Mouse (Mus musculus) cerebellum, postnatal 25 days (tissue): Measurements from ENCODE around the gene Cnn1.
A peak's percentile ranks its signal among the peaks of the same experiment; 100 is the strongest.
"Not testable (repeated sequence)": the region's sequence is repeated elsewhere in the genome, so short reads cannot be mapped to it uniquely, and the experiment has no call there.

Experiments used
- DNase-seq, 2 experiments: peaks; one replicate each; pipeline ENCODE4 v3.0.0; 2021; ENCODE audit warnings: mixed read lengths in 2 of 2

The Cnn1 gene

GRCm38 (mm10) chr9:22098993-22099696, at the start of gene Cnn1:
Gene Cnn1, plus strand, starts transcription at chr9:22099216.
- DNase-seq: no peak

DNA sequence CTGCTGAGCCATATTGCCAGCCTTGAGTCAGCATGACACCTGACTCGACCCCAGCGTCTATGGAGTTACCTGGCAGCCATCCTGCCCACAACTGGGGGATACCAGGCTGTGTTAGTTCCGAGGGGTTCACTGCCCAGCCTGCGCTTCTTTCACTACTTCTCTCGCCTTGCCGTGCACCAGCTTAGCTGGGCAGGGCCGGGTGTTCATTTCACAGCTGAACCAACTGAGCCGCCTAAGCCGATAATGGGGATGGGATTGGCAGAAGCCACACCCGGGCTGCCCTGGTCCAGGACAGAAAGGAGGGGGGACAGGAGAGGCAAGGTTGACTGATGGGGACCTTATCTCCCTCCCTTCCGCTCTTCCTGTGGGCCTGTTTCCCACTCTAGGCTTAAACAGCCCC, 49.7 kb upstream of the Cnn1 start:
- peak; percentile 53 to 56 for DNase-seq

- DNase-seq: peak; percentile 52 to 62
These were observed 49.2 kb upstream of the Cnn1 start for GRCm38 (mm10) chr9:22049721-22050270.

DNA sequence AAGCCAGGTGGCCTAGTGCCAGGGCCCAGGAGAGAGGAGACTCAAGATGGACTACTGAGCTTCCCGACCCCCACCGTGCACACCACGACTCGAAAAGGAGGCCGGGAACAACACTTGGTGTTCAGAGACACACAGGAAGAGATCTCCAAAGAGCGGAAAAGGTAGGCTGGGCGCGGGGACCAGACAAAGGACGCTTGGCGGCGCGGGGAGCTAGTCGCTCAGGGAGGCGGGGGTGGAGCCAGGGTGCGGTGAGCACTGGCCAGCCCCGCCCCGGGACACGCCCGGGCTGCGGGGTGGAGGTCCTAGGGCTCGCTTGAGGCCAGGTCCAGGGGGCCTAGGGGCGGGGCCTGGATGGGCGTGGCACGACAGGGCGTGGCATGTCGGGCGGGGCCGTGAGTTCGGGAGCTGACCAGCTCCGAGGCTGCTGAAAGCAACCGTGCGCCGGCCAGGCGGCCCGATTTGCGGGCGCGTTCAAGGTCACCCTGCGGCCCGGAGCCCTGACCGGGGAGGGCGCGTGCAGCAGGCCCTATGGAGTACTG, 48.6 kb upstream of the Cnn1 start:
- peak; percentile 87 to 92 for DNase-seq

- peak; percentile 71 to 79 for DNase-seq
These were observed 47.7 kb upstream of the Cnn1 start for GRCm38 (mm10) chr9:22051161-22051957.

- peak; percentile 94 to 96 for DNase-seq
These were observed 47.1 kb upstream of the Cnn1 start, which contains the start of gene Elavl3 for GRCm38 (mm10) chr9:22051958-22052254. Gene Elavl3, minus strand, starts transcription at chr9:22052023.

DNA sequence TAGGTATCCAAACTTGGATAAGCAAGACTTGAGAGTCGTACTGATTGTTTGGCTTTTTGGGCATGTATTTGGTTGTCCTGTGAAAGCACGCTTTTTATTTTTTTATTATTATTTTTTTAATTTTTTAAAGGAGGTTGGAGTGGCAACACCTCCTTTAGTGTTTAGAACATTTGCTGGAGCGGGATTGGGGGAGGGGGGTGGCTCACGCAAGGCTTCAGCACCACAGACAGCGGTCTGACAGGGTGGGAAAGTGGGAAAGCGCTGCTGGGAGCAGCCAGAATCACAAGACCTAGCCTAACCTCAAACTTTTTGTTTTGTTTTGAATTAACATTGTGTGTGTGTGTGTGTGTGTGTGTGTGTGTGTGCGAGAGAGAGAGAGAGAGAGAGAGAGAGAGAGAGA, 45.4 kb upstream of the Cnn1 start:
- no peak for DNase-seq

- DNase-seq: peak; percentile 83 to 89
These were observed 44.5 kb upstream of the Cnn1 start for GRCm38 (mm10) chr9:22054411-22055076.

- DNase-seq: peak; percentile 49 to 52
These were observed 43.3 kb upstream of the Cnn1 start for GRCm38 (mm10) chr9:22055713-22056112.

DNA sequence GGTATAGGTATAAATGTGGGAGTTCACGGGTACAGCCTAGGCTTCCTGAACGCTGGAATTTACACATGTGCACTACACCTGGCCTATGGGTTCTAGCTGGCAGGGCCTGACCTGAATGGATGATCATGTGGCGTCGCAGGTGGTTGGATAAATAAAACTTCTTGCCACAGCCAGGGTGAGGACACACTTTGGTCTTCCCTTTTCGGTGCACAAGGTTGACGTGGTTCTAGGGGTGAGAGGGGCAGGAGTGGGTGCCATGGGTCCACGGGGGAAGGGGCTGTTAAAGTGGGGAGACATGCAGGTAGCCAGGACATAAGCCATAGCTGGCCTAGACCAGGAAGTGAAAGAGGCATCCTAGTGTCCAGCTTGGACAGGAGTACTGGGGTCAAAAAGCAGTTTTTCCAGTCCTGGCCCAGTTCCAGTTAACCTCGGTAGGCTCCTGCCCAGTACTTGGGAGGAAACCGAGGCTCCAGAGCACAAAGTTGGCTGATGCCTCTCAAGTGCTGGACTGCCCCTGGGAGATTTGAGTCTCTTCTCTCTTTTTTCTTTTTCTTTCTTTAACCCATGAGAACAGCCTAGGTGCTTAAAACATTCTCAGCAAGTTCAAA, 42.6 kb upstream of the Cnn1 start:
- DNase-seq: peak in 1 of 2 experiments; percentile 24

DNA sequence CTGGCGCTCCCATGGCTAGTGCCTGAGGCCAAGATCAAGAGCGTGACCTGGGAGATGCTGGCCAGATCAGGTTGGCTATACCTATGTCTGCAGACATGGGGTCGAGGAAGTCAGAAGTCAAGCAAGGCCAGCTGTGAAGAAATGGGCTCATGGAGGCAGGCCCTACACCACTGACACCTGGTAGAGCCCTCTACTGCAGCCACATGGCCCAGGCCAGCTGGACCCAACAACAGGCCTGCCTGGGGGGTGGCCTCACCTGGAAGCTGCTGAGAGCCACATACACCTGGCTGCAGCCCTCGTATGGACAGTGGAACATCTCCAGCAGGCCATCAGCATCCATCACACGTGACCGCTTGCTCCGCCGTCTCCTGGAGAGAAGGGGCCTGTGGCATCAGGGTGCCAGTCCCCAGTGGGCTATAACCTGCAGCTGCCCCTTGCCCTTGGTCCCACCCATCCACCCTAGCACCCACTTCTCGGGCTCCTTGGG, 41.9 kb upstream of the Cnn1 start:
- DNase-seq: peak in 1 of 2 experiments; percentile 39

GRCm38 (mm10) chr9:22058011-22058424, 41.0 kb upstream of the Cnn1 start:
- DNase-seq: peak; percentile 79 to 84

DNA sequence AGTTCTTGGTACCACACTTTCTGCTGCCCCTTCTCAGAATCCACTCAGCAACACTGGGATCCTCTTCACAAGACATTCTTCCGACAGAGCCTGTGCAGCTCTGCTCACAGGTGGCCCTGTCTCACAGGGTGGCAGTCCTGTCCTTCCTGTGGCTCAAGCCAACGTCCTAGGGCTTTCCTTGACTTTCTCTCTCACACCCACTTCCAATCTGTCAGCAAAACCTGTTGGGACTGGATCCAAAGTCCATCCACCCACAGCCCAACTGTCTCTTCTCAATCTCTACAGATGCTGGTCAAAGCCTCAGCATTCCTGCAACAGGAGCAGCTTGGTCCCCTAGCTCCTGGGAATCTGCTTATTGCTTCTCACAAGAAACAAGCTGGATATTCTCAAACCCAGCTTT, 37.7 kb upstream of the Cnn1 start:
- DNase-seq: peak; percentile 76 to 79

DNA sequence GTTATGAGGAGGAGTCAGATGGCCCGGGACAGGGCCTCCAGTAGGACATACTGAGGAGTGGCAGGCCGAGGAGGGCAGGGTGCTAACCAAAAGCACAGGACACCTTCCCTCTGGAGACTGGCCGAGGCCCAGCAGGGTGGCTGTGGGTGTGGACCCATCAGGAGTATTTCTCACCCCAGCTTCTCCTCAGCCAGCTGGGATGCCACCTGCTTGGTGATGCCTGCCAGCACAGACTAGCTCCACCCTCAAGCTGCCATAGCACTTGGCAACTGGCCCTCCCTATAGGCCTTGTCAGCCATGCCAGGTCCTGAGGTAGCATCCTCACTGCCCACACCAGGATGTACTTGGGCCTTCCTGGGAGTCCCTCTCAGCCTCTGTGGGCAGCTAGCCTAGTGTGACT, 34.7 kb upstream of the Cnn1 start:
- DNase-seq: peak; percentile 96

DNA sequence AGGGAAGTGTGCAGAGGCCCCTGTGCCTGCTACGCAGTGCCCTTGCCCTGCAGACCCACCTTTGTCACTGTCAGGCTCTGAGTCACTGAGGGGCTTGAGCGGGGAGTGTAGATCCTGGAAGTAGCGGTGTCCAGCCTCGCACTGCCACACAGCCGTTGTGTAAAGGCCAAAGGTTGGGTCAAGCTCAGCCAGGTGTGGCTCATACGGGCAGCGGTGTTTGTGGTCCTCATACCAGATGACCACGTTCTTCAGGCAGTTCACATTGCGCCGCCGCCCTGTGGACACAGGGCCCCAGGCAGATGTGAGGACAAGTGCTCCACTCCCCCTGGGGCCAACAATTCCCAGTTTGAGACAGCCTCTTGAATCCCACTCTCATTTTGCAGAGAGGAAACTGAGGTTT, 33.4 kb upstream of the Cnn1 start:
- DNase-seq: no peak

GRCm38 (mm10) chr9:22066433-22066832, 32.6 kb upstream of the Cnn1 start:
- peak; percentile 69 to 82 for DNase-seq

- peak in 1 of 2 experiments; percentile 10 for DNase-seq
These were observed 31.8 kb upstream of the Cnn1 start for GRCm38 (mm10) chr9:22067195-22067594.

GRCm38 (mm10) chr9:22069881-22070553, 29.0 kb upstream of the Cnn1 start:
- DNase-seq: no peak

GRCm38 (mm10) chr9:22070791-22071573, 28.0 kb upstream of the Cnn1 start, which contains the start of the genes Gm49318 and Zfp653:
Gene Gm49318, minus strand, starts transcription at chr9:22071259.
Gene Zfp653, minus strand, starts transcription at chr9:22071376.
- DNase-seq: peak; percentile 98

GRCm38 (mm10) chr9:22072276-22072675, 26.7 kb upstream of the Cnn1 start:
- peak; percentile 27 to 56 for DNase-seq

DNA sequence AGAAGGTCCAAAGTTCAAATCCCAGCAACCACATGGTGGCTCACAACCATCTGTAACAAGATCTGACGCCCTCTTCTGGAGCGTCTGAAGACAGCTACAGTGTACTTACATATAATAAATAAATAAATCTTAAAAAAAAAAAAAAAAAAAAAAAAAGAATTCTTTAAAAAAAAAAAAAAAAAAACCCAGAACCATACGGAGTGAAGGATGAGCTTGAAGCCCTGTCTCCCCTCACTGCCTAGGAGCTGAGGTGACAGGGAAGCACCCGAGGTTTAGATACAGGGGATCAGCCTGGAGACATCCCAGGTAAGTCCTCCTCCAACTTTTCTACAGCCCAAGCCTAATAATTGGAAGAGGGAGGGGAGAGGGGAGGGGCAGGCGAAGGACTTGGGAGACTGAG, 23.2 kb upstream of the Cnn1 start:
- not testable (repeated sequence) for DNase-seq
